Mouse (Mus musculus) spleen, postnatal 10 days (tissue): ENCODE data around the gene Gm525.
"Not testable (repeated sequence)": the region's sequence is repeated elsewhere in the genome, so short reads cannot be mapped to it uniquely, and the experiment has no call there.

Experiments used
- DNase-seq, 2 experiments: peaks; one replicate each; pipeline ENCODE4 v3.0.0; 2021 to 2022; ENCODE audit warnings: low spot score in 2 of 2

Gene Gm525

DNA sequence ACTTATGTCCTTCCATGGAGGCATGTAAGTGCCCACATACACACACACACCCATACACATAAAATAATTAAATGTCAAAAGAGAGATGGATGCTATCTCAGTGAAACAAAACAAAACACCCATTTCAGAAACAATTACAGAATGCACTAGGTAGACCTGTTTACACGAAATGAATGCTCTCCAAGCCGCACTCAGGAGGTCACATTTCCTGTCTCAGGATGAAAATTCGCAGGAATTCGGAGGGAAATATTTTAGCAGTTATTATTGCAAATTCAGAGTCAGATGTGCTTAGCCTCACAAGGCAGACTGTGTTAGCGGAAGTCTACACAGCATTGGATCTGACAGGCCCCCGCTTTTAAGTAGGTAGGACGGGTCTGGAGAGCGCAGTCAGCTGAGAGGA lies at the start of gene Gm525:
Gene Gm525 (plus strand): TSS at position 301 of the 400 bp plus-strand sequence.
- no peak for DNase-seq

GRCm38 (mm10) chr11:89024181-89024881 lies 49.3 kb upstream of the Gm525 start:
- DNase-seq: peak in 1 of 2 experiments; percentile 69

- DNase-seq: no peak
Observed at GRCm38 (mm10) chr11:89025603-89026002, 48.0 kb upstream of the Gm525 start.

DNA sequence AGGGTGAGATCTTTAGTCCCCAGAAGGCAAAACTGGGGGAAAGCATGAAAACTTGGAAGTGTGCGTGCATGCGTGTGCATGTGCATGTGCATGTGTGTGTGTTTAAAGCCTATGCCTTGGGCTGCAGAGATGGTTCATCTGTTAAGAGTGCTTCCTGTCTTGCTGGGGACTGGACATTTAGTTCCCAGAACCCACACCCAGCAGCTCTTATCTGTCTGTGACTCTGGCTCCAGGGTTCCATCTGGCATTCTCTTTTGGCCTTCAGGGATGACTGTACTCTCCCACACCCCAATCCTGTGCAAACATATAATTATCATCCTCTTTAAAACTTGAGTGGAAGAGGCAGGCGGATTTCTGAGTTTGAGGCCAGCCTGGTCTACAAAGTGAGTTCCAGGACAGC lies 47.5 kb upstream of the Gm525 start:
- DNase-seq: no peak

GRCm38 (mm10) chr11:89027955-89028361 lies 45.7 kb upstream of the Gm525 start:
- DNase-seq: peak in 1 of 2 experiments; percentile 67

GRCm38 (mm10) chr11:89028871-89029405 lies 44.7 kb upstream of the Gm525 start:
- peak in 1 of 2 experiments; percentile 68 for DNase-seq

- DNase-seq: no peak
Observed at GRCm38 (mm10) chr11:89030552-89030951, 43.1 kb upstream of the Gm525 start.

GRCm38 (mm10) chr11:89031189-89031588 lies 42.5 kb upstream of the Gm525 start:
- no peak for DNase-seq

GRCm38 (mm10) chr11:89034592-89034991 lies 39.0 kb upstream of the Gm525 start:
- DNase-seq: no peak

DNA sequence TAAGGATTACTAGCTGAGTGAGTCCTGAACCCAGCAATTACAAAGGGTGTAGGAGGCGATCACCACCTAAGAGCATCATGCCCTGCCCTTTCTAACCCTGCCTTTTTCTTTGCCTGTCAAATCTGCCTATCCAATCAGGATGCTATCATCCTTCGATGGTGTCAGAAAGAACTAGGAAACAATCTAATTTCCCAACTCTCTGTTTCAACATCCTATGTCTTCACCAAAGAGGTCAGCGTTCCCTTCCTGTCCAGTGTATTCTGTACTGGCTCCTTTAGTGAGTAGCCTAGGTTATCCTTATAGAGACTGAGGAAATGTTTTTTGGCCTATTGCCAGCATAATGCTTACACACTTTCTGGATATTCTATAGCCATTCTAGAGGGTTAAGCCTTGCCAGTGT lies 38.1 kb upstream of the Gm525 start:
- no peak for DNase-seq

DNA sequence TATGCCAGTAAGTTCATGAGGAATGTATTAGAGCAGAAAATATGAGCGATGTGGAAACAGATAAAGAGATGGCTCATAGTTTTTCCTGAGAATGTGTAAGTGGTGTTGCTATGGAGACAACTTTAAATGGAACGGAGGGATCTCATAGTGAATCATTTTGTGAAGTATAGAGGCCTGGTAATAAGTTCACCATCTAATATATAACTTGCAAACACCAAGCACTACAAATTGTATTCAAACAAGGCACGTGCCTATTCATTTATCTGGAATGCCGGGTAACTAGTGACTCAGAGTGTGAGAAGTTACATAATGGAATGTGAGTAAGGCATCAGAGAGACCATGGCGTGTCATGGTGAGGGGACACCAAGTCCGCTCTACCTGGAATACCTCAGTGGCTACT lies 35.1 kb upstream of the Gm525 start:
- no peak for DNase-seq

DNA sequence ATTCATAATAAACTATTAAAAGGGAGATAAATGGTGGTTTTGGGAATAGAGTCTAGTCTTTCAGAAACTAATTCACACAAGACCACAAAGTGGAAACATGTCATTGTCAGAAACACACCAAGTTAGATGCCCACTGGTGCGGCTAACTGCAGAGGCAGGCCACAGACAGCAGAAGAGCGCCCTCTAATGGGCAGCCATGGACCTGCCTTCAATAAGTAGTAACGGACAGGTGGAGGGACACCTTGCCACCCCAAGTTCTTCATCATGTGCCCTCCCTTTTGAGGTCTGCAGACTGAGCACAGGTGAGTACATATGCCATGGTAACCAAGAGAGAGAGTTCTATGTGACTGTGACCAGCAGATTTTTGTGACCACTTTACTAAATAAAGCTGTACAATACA lies 34.3 kb upstream of the Gm525 start:
- DNase-seq: peak; percentile 52 to 80

- not testable (repeated sequence) for DNase-seq
Observed at GRCm38 (mm10) chr11:89041073-89041472, 32.6 kb upstream of the Gm525 start.

DNA sequence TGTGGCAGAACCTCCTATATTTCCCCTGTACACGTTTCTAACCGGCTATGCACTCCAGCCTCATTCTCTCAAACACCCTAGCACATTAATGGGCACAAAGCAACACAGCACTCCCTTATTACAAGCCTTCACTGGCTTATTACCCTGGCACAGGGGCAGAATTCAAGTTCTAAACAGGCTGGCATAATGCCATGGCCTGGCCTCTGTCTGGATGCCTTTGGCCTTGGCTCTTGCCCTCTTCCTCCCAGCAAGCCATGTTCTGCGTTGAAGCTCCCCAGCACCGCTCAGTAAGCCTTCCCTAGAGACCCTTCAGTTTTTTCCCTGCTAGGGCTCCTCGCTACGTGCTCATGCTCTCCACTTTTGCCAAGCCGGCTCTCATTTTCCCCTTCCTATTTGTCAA lies 30.6 kb upstream of the Gm525 start:
- DNase-seq: no peak

GRCm38 (mm10) chr11:89045501-89045900 lies 28.1 kb upstream of the Gm525 start:
- not testable (repeated sequence) for DNase-seq

DNA sequence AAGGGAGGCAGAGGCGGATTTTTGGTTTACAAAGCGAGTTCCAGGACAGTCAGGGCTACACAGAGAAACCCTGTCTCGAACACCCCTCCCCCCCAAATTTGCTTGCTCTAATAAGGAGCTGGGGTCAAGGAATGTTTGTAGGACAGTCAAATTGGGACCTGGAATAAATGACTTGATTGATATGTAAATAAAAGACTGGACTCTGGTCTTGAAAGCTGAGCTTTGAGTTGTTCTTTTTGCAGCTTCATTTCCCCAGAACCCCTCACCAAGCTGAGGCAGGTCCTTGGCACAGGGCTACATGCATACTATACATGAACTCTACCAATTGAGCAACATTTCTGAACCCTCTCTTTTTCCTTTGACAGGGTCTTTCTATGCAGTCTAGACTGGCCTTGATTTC lies 27.6 kb upstream of the Gm525 start:
- no peak for DNase-seq

DNA sequence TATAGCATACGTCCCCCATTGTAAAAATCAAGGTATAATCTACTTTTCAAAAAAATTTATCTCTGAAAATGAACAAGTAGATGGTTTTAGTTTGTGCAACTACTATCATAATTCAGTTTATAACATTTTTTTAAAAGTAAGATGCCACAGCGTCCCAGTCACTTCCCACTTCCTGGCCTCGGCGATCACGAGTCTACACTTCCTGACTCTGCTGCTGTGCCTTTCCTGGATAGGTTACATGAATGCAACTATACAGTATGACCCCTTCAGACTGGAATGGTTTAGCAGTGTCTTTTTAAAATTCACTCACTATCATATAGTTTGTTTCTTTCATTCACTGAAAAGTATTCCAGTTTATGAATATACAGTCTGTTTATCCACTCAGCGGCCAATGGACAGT lies 21.9 kb upstream of the Gm525 start:
- no peak for DNase-seq

DNA sequence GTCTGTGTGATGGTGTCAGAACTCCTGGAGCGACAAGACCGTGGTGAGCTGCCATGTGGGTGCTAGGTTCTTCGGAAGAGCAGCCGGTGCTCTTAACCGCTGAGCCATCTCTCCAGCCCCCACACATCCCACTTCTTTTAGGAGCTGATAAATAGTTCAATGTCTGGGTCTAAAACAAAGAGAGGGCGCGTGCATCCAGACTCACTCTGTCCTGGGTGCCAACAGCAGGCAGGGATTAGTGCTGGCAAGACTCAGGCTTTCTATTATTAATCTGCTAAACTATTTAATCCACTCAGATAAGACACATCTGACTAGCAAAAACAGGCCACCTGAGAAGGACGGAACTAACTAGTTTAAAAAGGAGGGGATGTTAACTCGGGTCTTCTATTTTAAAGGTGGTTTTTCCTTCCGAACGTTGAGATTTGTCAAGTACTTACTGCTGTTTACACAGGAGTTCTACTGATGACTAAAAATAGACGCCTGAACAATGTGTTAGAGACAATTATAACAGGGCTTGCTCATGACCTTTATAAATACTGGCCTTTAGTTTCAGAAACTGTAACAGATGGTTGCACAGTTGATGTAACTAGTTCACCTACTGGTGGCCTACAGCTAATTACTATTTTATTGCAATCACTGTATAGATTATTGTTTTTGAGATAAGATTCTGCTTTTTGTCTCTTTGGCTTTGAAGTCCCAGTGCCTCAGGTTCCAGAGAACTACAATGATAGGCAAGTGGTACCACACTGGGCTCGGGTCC lies 17.5 kb upstream of the Gm525 start:
- DNase-seq: no peak

DNA sequence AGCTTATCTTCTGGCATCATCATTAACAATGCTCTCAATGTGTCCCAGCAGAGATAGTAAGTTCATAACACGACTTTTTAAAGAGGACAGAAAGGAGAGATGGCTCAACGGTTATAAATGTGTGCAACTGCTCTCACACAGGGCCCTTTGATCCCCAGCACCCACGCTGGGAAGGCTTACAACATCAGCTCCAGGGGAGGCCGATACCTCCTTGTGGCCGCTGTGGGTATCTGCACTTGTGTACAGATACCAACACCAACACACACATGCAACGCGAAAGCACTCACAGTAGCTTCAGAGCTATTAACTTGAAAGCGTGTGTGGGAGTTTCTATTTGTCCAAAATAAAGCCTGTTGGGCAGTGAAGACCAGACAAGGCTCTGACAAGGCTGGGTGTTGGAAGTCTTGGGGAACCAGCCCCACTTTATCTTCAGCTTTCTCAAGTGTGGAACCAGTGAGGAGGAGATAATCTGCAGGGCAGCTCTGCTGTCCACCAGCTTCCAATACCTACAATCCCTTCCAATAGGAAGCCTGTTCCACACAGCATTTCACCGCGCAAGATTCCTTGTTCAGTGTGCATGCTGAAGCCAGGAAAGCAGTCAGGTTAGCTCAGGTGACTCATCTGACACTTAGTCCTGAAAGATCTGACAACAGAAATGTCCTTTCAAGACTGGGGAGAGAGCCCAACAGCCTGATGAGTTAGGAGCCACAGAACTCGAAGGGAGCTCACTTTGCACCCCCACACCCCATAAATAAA lies 14.9 kb upstream of the Gm525 start:
- peak in 1 of 2 experiments; percentile 50 for DNase-seq

GRCm38 (mm10) chr11:89059919-89060422 lies 13.7 kb upstream of the Gm525 start:
- peak; percentile 35 to 53 for DNase-seq

DNA sequence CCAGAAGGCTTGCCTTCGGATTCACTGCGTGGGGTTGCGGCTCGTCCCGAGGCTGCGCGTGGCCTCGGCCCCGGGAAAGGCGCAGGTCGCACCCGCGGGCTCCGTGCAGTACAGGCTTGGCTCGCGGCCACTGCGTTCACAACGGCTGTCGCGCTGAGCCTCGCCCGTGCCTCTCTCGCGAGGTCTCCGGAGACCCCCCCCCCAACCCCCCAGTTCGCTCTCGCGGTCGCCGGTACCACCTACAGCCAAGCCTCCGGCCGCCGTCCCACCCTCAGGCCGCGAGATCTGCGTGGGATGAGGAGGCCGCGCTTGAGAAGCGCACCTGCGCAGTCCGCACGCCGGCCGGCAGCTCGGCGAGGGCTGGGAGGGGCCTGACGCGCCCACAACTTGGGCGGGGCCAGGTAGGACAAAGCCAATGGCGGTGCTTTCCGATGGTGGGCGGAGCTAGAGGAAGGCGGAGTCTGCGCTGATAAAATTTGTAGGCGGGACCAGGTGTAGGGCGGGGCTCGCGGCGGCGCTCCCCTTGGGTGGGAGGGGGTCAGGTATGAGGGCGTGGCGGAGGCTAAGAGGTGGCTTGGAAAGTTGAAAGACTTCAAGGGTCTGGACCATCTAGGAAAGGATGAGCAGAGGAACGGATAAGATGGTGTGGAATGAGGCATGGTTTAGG lies 13.1 kb upstream of the Gm525 start:
- DNase-seq: peak; percentile 76 to 94
